Mouse (Mus musculus): ENCODE measurements around the gene Ppy. TPM values are rescaled to one million over a fixed set of nuclear protein-coding genes. Genes with fewer than 3 reads are reported as not detected.
A peak's percentile ranks its signal among the peaks of the same experiment; 100 is the strongest.

The Ppy gene
- not detected in 2 replicates for polyA plus RNA-seq (2015; fragmentation: Nextera tagmentation; extraction: Ambion mirVana)

DNA sequence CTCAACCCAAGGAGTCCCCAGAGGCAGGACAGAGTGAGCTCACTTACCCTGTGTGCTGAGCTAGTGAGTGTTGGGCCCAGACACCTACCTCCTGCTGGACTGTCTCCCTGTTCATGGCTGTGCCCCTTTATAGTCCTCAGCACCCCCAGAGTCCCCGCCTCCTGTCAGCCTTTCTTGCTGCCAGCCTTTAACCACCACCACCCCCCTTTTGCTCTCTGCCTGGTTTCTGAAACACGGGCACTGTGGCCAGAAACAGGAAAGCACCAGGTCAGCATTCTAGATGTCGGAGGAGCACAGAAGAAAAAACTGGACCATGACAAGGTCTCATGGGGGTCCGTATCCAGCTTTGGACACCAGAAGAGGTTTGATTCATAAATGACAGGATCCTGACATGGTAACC, at the start of gene Ppy:
Gene Ppy, minus strand, starts transcription at position 101 of the 400 bp plus-strand sequence.
- Histone ChIP-seq H3K4me1 (peaks cover 11% of the 10 kb centered on the region), H3K27ac (replicated peaks) (no peak within 1 kb of the TSS), H3K9ac (replicated peaks) (no peak within 1 kb of the TSS), H3K36me3 (no peaks in the 10 kb centered on the region), H3K4me3 (no peak within 1 kb of the TSS), H3K9me3 (no peaks in the 10 kb centered on the region), H3K27me3 (peaks cover 19% of the 10 kb centered on the region), H3K4me2 (replicated peaks) (no peak within 1 kb of the TSS)
- 79% methylated on average over 4 of the region's 4 CpGs for WGBS
- ATAC-seq (replicated peaks): no peak

DNA sequence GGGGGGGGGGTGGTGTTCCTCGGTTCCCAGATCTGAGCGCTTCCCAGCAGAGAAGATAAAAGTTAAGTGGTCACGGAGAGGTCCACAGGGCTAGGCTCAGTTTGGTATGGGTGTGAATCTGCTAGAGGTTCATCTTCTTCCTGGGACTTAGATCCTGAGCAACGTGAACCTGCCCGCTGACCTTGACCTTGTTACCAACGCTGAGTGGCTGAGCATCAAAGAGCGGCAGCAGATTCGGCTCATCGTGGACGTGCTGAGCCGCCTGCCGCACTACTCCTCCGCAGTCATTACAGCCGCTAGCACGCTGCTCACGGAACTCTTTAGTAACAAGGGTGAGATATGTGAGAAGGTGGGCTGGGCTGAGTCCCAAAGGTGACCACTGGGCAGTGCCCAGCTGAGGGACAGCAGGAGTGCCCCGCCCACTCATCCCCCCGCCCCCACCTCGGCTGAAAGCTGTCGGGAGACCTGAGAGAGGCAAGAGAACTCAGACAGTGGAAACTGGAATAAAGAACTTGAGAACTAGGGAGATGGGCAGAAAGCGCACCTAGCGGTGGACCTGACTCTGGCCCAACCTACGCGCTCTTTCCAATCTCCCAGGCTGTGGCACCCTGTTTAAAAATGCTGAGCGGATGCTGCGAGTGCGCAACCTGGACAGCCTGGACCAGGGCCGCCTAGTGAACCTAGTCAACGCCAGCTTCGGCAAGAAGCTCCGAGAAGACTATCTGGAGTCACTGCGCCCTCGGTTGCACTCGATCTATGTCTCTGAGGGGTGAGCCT, 46.3 kb upstream of the Ppy start:
- ATAC-seq (replicated peaks): no peak
- H3K4me2 ChIP-seq (replicated peaks): no peak overlapping the region
- H3K27ac ChIP-seq (replicated peaks): no peak overlapping the region
- no peaks in the 10 kb centered on the region for H3K36me3 ChIP-seq
- H3K27me3 ChIP-seq: peaks cover 68% of the 10 kb centered on the region
- H3K9me3 ChIP-seq: no peaks in the 10 kb centered on the region
- WGBS: 12% methylated on average over 34 of the region's 34 CpGs
- no peak overlapping the region for H3K4me3 ChIP-seq
- no peak overlapping the region for H3K9ac ChIP-seq (replicated peaks)
- H3K4me1 ChIP-seq: peaks cover 13% of the 10 kb centered on the region

DNA sequence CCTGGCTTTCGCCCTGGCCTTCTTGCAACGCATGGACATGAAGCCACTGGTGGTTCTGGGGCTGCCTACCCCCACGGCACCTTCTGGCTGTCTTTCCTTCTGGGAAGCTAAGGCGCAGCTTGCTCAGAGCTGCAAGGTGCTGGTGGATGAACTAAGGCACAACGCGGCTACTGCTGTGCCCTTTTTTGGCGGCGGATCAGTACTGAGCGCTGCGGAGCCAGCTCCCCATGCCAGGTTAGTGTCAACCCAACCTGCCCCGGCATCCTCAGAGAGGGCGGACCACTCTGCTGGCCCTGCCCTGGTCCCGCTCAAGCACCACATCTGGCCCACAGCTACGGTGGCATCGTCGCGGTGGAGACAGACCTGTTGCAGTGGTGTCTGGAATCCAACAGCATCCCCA, 45.4 kb upstream of the Ppy start:
- WGBS: 9% methylated on average over 17 of the region's 17 CpGs
- ATAC-seq (replicated peaks): no peak

DNA sequence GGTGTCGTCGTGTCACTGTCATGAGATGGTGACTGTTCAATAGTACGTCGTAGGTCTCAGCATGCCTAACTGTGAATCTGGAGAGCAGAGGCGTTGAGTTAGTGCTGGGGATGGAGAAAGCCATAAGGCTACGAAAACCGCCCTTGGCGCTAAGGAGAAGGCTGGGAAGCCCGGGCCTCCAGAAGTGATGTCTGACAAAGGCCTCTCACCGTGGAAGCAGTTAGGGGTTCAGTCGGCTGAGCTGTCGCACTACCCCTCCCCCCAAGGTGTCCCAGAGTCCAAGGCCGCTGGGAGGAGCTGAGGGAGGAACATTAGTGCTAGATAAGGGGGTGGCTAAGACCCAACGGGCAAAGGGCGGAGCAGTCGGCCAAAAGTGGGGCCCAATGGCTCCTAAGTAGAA, 44.9 kb upstream of the Ppy start:
- Histone ChIP-seq H3K4me3 (no peak overlapping the region), H3K36me3 (no peaks in the 10 kb centered on the region), H3K4me1 (peaks cover 13% of the 10 kb centered on the region), H3K27ac (replicated peaks) (no peak overlapping the region), H3K27me3 (peaks cover 68% of the 10 kb centered on the region), H3K4me2 (replicated peaks) (no peak overlapping the region), H3K9me3 (no peaks in the 10 kb centered on the region), H3K9ac (replicated peaks) (no peak overlapping the region)
- no peak for ATAC-seq (replicated peaks)
- 4% methylated on average over 16 of the region's 16 CpGs for WGBS

More for the DNA sequence above, 45.4 kb upstream of the Ppy start:
- Histone ChIP-seq H3K4me3 (no peak overlapping the region), H3K27me3 (peaks cover 68% of the 10 kb centered on the region), H3K4me1 (peaks cover 13% of the 10 kb centered on the region), H3K9me3 (no peaks in the 10 kb centered on the region), H3K36me3 (no peaks in the 10 kb centered on the region), H3K27ac (replicated peaks) (no peak overlapping the region), H3K9ac (replicated peaks) (no peak overlapping the region), H3K4me2 (replicated peaks) (no peak overlapping the region)

DNA sequence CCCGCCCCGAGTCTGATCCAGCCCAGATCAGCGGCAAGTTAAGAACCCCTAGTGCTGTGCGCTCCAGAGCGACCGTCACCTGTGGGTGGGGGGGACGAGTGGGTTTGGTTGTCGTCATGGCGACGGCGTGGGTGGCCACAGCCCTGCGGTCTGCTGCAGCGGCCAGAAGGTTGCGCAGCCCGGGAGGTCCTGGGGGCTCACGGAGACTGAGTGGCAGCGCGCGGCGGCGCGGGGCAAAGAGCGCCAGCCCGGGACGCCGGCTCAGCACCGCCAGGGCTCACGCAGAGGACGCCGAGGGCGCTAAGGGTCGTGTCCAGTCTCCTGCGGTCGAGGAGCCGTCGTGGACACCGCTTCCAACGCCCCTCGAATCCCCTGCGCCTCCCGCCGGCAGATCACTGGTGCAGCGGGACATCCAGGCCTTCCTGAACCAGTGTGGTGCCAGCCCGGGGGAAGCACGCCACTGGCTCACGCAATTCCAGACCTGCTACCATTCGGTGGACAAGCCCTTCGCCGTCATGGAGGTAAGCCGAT, 44.4 kb upstream of the Ppy start, which contains the start of gene Nags:
Gene Nags, plus strand, starts transcription at position 43 of the 531 bp plus-strand sequence.
- Histone ChIP-seq H3K4me1 (peaks cover 13% of the 10 kb centered on the region), H3K27ac (replicated peaks) (no peak within 1 kb of the TSS), H3K4me2 (replicated peaks) (peak within 1 kb of the TSS; percentile 33), H3K36me3 (no peaks in the 10 kb centered on the region), H3K9ac (replicated peaks) (no peak within 1 kb of the TSS), H3K27me3 (peaks cover 68% of the 10 kb centered on the region), H3K9me3 (no peaks in the 10 kb centered on the region), H3K4me3 (peak within 1 kb of the TSS; percentile 19)
- under 1% methylated on average over 43 of the region's 50 CpGs for WGBS
- ATAC-seq (replicated peaks): no peak

DNA sequence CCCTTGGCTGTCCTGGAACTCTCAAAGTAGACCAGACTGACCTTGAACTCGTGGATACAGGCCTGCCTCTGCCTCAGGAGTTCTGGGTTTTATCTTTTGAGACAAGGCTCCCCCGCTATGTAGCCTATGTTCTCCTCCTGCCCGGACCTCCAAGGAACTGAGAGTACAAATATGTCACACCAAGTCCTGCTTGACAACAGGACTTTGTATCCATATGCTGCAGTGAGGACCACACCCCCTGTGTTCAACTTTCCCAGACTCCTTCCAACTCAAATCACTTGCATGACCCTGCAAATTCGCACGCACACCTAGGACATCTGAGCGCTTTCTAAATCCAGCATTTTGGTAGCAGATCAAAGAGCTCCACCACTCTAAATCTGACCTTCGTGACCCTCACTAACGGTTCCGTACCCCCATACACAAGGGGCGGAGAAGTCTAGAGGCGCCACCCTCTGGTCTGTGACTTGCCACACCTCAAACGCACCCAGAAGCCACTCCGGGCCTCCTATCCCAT, 43.9 kb upstream of the Ppy start:
- 24% methylated on average over 13 of the region's 13 CpGs for WGBS
- H3K36me3 ChIP-seq: no peaks in the 10 kb centered on the region
- H3K4me2 ChIP-seq (replicated peaks): peak overlapping the region; percentile 33
- ATAC-seq (replicated peaks): no peak
- no peak overlapping the region for H3K27ac ChIP-seq (replicated peaks)
- peaks cover 68% of the 10 kb centered on the region for H3K27me3 ChIP-seq
- H3K9ac ChIP-seq (replicated peaks): no peak overlapping the region
- peaks cover 13% of the 10 kb centered on the region for H3K4me1 ChIP-seq
- no peaks in the 10 kb centered on the region for H3K9me3 ChIP-seq
- H3K4me3 ChIP-seq: peak overlapping the region; percentile 19

DNA sequence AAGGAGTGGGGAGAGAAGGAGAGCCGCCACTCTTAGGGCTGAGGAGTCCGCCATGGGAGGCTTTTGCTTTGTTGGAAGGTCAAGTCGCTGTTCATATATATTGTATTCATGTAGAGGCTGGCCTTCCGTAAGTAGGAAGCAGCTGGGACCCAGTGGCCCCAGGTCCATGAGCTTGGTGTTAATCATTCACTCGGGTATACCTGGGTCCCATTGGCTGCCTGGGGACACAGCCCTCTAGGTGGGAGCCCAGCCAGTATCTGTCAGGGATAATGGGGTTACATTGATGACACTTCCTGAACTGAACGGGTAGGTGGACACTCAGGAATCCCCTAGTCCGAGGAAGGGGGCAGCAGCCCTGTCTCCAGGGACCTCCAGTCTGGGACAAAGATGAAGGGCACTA, 41.2 kb upstream of the Ppy start:
- no peak overlapping the region for H3K4me2 ChIP-seq (replicated peaks)
- ATAC-seq (replicated peaks): no peak
- no peak overlapping the region for H3K4me3 ChIP-seq
- 68% methylated on average over 7 of the region's 7 CpGs for WGBS
- no peaks in the 10 kb centered on the region for H3K36me3 ChIP-seq
- peaks cover 46% of the 10 kb centered on the region for H3K27me3 ChIP-seq
- H3K27ac ChIP-seq (replicated peaks): no peak overlapping the region
- no peak overlapping the region for H3K9ac ChIP-seq (replicated peaks)
- no peaks in the 10 kb centered on the region for H3K9me3 ChIP-seq
- H3K4me1 ChIP-seq: peaks cover 13% of the 10 kb centered on the region

DNA sequence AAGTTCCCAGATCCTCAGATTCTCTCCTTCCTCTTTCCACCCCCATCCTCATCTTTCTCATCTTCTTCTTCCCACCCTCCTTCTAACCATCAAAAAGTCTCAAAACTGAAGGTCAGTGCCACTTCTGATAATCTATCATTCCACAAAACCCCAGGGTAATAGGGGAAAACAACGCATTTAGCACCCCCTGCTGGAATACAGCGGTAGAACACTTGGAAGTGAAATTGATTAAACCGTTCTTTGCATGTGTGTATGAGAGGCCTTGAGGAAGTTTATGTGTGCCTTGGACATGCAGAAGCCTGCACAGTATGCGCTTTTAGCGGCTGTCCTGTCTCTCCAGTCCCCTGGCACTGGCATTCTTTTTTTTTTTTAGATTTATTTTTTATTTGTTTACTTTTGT, 39.4 kb upstream of the Ppy start:
- peaks cover 7% of the 10 kb centered on the region for H3K4me1 ChIP-seq
- peaks cover 29% of the 10 kb centered on the region for H3K27me3 ChIP-seq
- no peaks in the 10 kb centered on the region for H3K9me3 ChIP-seq
- H3K4me3 ChIP-seq: no peak overlapping the region
- 2% methylated on average over 5 of the region's 5 CpGs for WGBS
- no peak overlapping the region for H3K27ac ChIP-seq (replicated peaks)
- H3K36me3 ChIP-seq: no peaks in the 10 kb centered on the region
- H3K4me2 ChIP-seq (replicated peaks): no peak overlapping the region
- no peak overlapping the region for H3K9ac ChIP-seq (replicated peaks)
- no peak for ATAC-seq (replicated peaks)

DNA sequence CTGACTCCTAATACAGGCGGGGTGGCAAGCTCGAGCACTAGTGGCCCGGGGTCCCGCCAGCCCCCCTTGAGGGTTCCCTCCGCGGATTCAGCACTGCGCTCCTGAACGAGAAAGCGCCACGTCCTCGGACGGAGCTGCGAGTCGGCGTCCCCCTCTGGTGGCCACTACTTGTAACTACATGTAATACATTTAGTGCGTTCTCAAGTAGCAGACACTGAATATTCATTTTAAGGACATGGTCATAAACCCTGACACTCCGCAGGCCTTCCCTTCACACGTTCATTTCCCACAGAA, 37.3 kb upstream of the Ppy start:
- H3K36me3 ChIP-seq: no peaks in the 10 kb centered on the region

DNA sequence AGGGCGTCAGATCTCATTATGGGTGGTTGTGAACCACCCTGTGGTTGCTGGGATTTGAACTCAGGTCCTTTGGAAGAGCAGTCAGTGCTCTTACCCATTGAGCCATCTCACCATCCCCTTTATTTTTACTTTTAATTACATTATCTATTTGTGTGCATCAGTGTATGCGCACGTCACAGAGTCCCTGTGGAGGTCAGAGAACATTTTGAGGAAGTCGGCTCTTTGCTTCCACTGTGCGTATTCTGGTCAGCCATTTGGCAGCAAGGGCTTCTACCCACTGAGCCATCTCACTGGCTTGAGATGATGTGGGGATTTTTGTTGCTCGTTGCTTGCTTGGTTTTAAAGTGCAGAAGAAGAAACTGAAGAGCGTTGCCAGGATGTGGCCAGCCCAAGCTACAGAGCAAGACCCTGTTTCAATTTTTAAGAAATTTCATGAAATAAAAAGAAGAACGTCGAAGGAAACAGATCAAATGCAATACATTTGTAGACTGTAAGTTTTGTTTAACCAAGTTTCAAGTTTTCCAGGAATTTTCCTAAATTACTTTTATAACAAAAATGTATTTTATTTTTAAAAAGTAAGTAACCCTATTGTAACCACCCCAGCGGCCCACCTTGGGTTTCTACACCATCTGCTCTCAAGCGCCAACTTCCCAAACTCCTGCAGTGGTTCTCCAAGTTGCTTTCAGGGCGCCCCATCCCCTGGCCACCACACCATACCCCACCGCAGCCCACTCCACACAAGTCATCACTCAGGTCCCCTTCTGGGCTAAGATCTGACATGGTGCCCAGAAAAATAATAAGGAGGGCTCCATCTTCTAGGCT, 36.7 kb upstream of the Ppy start:
- 0 out of 2 replicates have a peak, but pooled peaks have one; percentile 6 for ATAC-seq (replicated peaks)
- Histone ChIP-seq H3K9ac (replicated peaks) (0 out of 2 replicates have a peak overlapping the region, but pooled peaks have one; percentile 40), H3K4me3 (peak overlapping the region; percentile 26), H3K9me3 (no peaks in the 10 kb centered on the region), H3K27me3 (peaks cover 4% of the 10 kb centered on the region; the same call in 1 of the 2 replicates), H3K4me2 (replicated peaks) (peak overlapping the region; percentile 47), H3K36me3 (no peaks in the 10 kb centered on the region), H3K27ac (replicated peaks) (no peak overlapping the region), H3K4me1 (peaks cover 4% of the 10 kb centered on the region)
- 44% methylated on average over 13 of the region's 13 CpGs for WGBS

More for the DNA sequence above, 37.3 kb upstream of the Ppy start:
- Histone ChIP-seq H3K9ac (replicated peaks) (0 out of 2 replicates have a peak overlapping the region, but pooled peaks have one; percentile 40), H3K27me3 (peaks cover 8% of the 10 kb centered on the region), H3K4me1 (peaks cover 4% of the 10 kb centered on the region), H3K4me3 (peak overlapping the region; percentile 26), H3K27ac (replicated peaks) (no peak overlapping the region), H3K4me2 (replicated peaks) (peak overlapping the region; percentile 47), H3K9me3 (no peaks in the 10 kb centered on the region)
- WGBS: under 1% methylated on average over 18 of the region's 18 CpGs
- ATAC-seq (replicated peaks): peak; percentile 68; the same call in 1 of the 2 replicates

DNA sequence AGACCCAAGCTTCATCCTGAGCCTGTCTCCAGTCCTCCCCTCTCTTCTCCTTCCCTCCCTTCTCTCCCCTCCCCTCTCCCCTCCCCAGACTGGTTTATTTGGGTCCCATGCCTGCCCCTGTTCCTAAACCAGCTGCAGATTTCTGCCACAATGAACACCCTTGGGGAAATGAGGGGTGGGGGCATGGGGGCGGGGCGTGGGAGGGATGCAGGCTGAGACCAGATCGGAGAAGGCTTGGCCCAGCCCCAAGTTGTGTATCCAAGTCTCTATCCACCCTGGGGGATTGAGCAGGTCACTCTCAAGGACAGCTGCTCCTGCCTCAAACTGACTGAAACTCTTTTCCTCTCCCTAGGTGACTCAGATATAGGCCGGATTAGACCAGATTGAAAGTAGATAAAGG, 33.4 kb upstream of the Ppy start:
- Histone ChIP-seq H3K27me3 (no peaks in the 10 kb centered on the region), H3K4me2 (replicated peaks) (no peak overlapping the region), H3K9me3 (no peaks in the 10 kb centered on the region), H3K4me3 (no peak overlapping the region), H3K27ac (replicated peaks) (no peak overlapping the region), H3K4me1 (peaks cover 4% of the 10 kb centered on the region), H3K9ac (replicated peaks) (no peak overlapping the region), H3K36me3 (no peaks in the 10 kb centered on the region)
- 20% methylated on average over 4 of the region's 4 CpGs for WGBS
- no peak for ATAC-seq (replicated peaks)

DNA sequence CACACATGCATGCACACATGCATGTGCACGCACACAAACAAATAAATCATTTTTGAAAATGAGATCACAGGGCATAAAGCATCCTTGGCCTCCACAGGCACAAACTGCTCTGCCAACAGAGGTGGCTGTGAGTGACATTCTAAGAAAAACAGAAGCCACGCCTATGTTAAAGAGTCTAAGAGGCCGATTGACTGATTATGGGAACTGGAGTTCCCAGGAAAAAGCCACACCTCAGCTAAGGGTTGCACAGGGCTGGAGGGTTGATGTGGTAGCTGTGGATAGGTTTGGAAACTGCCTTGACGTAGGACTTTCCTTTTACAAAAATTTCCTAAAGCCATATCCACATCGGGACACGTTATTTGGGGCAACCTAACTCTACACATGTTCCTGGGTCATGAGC, 16.3 kb upstream of the Ppy start:
- ATAC-seq (replicated peaks): no peak
- Histone ChIP-seq H3K4me2 (replicated peaks) (no peak overlapping the region), H3K27me3 (no peaks in the 10 kb centered on the region), H3K27ac (replicated peaks) (no peak overlapping the region), H3K4me3 (no peak overlapping the region), H3K9ac (replicated peaks) (no peak overlapping the region), H3K9me3 (no peaks in the 10 kb centered on the region), H3K4me1 (no peaks in the 10 kb centered on the region), H3K36me3 (no peaks in the 10 kb centered on the region)
- 84% methylated on average over 6 of the region's 6 CpGs for WGBS
